Mouse (Mus musculus) lung, adult 2 months (tissue): Measurements from ENCODE around the gene Kcnd3.

ENCODE experiments used
- CTCF ChIP-seq: fragments of 200-500 bp; IDR thresholded peaks from 2 replicates; pipeline ENCODE4 v1.5.1; 2011; ENCODE audit warnings: mild to moderate bottlenecking, low read length, control low read depth; ENCODE audit not compliant: insufficient read depth
- POLR2A ChIP-seq: fragments of 200-500 bp; IDR thresholded peaks from 2 replicates; pipeline ENCODE4 v1.6.1; 2011; ENCODE audit warnings: low read depth, mild to moderate bottlenecking, control low read depth, low read length, borderline replicate concordance; ENCODE audit errors: extremely low read depth

DNA sequence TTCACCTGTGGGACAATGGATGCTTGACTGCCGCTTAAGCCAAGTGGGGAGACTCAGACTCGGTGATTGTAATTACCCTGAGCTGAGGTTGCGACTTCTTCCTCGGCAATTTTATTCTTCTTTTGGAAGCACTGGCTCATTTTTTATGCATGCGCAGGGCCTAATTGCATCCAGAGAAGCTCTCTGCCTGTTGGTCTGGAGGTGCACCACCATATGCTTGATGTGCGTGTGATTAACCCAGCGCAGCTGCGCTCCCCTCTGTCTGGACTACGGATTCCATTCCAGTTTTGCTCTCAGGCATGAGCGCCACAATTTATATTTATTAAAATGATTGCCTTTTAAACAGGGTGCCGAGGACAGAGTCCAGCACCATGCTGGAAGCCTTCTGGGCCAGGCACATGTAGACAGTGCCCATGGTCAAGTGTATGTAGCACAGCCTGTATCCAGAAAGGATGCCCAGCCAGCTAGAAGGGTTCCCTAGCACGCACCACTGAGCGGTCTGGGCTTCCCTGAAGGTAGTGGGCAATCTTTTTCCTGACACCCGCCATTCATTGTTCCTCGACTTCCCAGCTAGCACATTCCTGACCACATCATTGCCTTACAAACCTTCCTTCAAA, 138.0 kb downstream of the Kcnd3 start:
- TF ChIP-seq CTCF (no peak), POLR2A (no peak)
